In the genomic region with DNA sequence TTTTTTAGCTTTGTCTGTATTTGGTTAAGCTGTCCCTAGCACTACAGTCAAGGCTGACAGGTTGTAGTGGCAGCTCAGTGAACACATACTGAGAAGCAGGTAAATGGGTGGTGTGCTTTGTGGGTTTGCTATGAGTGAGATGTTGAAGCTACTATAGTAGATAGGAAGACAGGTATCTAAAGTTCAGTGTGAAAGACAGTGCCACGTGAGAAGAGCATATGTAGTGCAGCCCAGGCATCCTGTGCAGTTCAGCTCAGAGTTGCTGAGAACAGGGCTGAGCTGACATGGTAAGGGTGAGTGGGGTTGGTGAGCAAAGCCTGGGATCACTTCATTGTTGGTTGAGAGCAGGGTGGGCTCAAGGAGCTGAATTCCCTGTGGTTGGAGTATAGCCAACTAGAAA, we compare ENCODE assay signal across 13 mouse cellular contexts. TPM values are rescaled to one million over a fixed set of nuclear protein-coding genes. Genes with fewer than 3 reads are reported as not detected.
DNase-seq lines count a peak whose midpoint lies in the region; ATAC-seq and TF ChIP-seq lines count a peak whose summit lies in the region.
"Had no signal": no experiment of that assay in that cellular context is flagged by ENCODE, and none has a peak within 500 bp of the region (broad histone marks: within the 10 kb centered on the region; RNA-seq: fewer than 3 reads in every experiment).

No protein-coding gene starts in this region.

- H3K4me1 ChIP-seq in kidney, embryonic 14.5 days (ENCODE audit: control insufficient read depth, insufficient read depth, low read length): peaks cover 44% of the 10 kb centered on the region
- H3K4me1 ChIP-seq in limb, embryonic 15.5 days: peaks cover 52% of the 10 kb centered on the region

- H3K4me2 ChIP-seq in kidney, embryonic 14.5 days (replicated peaks; ENCODE audit: low read depth, low read length): no peak overlapping the region
- H3K4me2 ChIP-seq in limb, embryonic 15.5 days: no peak overlapping the region
- H3K4me2 ChIP-seq: lung, embryonic 15.5 days; midbrain, embryonic 13.5 days had no signal

- peak overlapping the region; percentile 67 for H3K27ac ChIP-seq in gastrocnemius, adult 2 months
- H3K27ac ChIP-seq in kidney, embryonic 14.5 days (ENCODE audit: low read depth, low read length): peak overlapping the region; percentile 20; the same call in 1 of the 2 replicates
- H3K27ac ChIP-seq in limb, embryonic 15.5 days: peak overlapping the region; percentile 50
- H3K27ac ChIP-seq: lung, embryonic 15.5 days; midbrain, embryonic 13.5 days had no signal

- intact Hi-C loops in gastrocnemius, adult 2 months (cut with DNase I): loop anchor here (5.0 kb wide), 1 partner anchor 65 kb away; no protein-coding TSS in a partner anchor

- no peaks in the 10 kb centered on the region for H3K9me3 ChIP-seq in kidney, embryonic 14.5 days (ENCODE audit: control insufficient read depth, low read length)
- H3K9me3 ChIP-seq in limb, embryonic 15.5 days: no peaks in the 10 kb centered on the region
- H3K9me3 ChIP-seq: lung, embryonic 15.5 days; midbrain, embryonic 13.5 days had no signal

- H3K9ac ChIP-seq in kidney, embryonic 14.5 days (ENCODE audit: low read depth, low read length): no peak overlapping the region
- no peak overlapping the region for H3K9ac ChIP-seq in limb, embryonic 15.5 days
- H3K9ac ChIP-seq: lung, embryonic 15.5 days; midbrain, embryonic 13.5 days had no signal

- no peak overlapping the region; the same call in 1 of the 2 replicates for H3K4me3 ChIP-seq in gastrocnemius, adult 2 months
- H3K4me3 ChIP-seq in kidney, embryonic 14.5 days (ENCODE audit: low read length): no peak overlapping the region
- no peak overlapping the region for H3K4me3 ChIP-seq in limb, embryonic 15.5 days
- H3K4me3 ChIP-seq: lung, embryonic 15.5 days; midbrain, embryonic 13.5 days had no signal

- no peak for ATAC-seq in kidney, embryonic 14.5 days (ENCODE audit: low FRiP score, low TSS enrichment)
- ATAC-seq in CD4-positive, CD25-positive, alpha-beta regulatory T cell, adult 4 months: peak; percentile 53
- no peak for ATAC-seq in limb, embryonic 15.5 days (ENCODE audit: insufficient number of reproducible peaks, low FRiP score, low TSS enrichment, low read depth)
- ATAC-seq: midbrain, embryonic 13.5 days had no signal

- DNase-seq in gastrocnemius, adult 2 months: no peak
- DNase-seq in gastrocnemius, postnatal 4 days (ENCODE audit: low spot score in 2 of 2): no peak
- DNase-seq in kidney, postnatal 25 days: no peak
- no peak for DNase-seq in cerebellum, adult 9-11 months
- DNase-seq in gastrocnemius, postnatal 10 days: no peak
- DNase-seq: cerebellum, postnatal 36 days; gastrocnemius, postnatal 25 days; right cerebral cortex, postnatal 4 days had no signal

- no peaks in the 10 kb centered on the region for H3K36me3 ChIP-seq in kidney, embryonic 14.5 days (ENCODE audit: control insufficient read depth, insufficient read depth, low read length)
- no peaks in the 10 kb centered on the region for H3K36me3 ChIP-seq in limb, embryonic 15.5 days
- H3K36me3 ChIP-seq: lung, embryonic 15.5 days; midbrain, embryonic 13.5 days had no signal

- H3K27me3 ChIP-seq in kidney, embryonic 14.5 days (ENCODE audit: control insufficient read depth, insufficient read depth, low read length): no peaks in the 10 kb centered on the region
- H3K27me3 ChIP-seq in limb, embryonic 15.5 days: no peaks in the 10 kb centered on the region
- H3K27me3 ChIP-seq: lung, embryonic 15.5 days; midbrain, embryonic 13.5 days had no signal

- 74% methylated on average over 1 of the region's 1 CpGs for WGBS in kidney, embryonic 14.5 days
- WGBS in limb, embryonic 15.5 days: 44% methylated on average over 1 of the region's 1 CpGs

- no peak for TF ChIP-seq CTCF in gastrocnemius, adult 2 months (IDR thresholded peaks at IDR 0.05)

RNA-seq across cellular contexts. Expression of a gene that starts 8.6 kb away (rescaled TPM):
- 10 to 100 TPM; 90.4 to 98.4 TPM for total RNA-seq in gastrocnemius, adult 2 months (2021)
- 10 to 100 TPM; 92.7 to 95.0 TPM for total RNA-seq in gastrocnemius, postnatal 4 days (2021)
- 21.5 and 25.0 TPM in 2 replicates for polyA plus RNA-seq in kidney, embryonic 14.5 days (2014; fragmentation: Nextera tagmentation; extraction: Ambion mirVana)
- 10 to 100 TPM; 27.0 to 36.1 TPM for polyA plus RNA-seq in CD4-positive, CD25-positive, alpha-beta regulatory T cell, adult 4 months (2017; shearing (Covaris generic))
- polyA plus RNA-seq in limb, embryonic 15.5 days (2015; fragmentation: Nextera tagmentation; extraction: Ambion mirVana): 16.6 and 18.6 TPM in 2 replicates
- total RNA-seq in gastrocnemius, postnatal 10 days (2021): 10 to 100 TPM; 78.2 to 88.3 TPM
